Mouse (Mus musculus) ES-Bruce4 (cell line): ENCODE data around the gene Art3.

Source experiments
- CTCF ChIP-seq: IDR thresholded peaks from one replicate; pipeline ENCODE4 v1.8.1; 2011; ENCODE audit warnings: low read depth, low read length
- EP300 ChIP-seq: IDR thresholded peaks from 2 replicates; pipeline ENCODE4 v1.6.1; 2011; ENCODE audit warnings: low read depth, low read length; ENCODE audit not compliant: insufficient read depth
- POLR2A ChIP-seq: IDR thresholded peaks from one replicate; pipeline ENCODE4 v1.8.1; 2011; ENCODE audit warnings: low read length; ENCODE audit not compliant: insufficient read depth

DNA sequence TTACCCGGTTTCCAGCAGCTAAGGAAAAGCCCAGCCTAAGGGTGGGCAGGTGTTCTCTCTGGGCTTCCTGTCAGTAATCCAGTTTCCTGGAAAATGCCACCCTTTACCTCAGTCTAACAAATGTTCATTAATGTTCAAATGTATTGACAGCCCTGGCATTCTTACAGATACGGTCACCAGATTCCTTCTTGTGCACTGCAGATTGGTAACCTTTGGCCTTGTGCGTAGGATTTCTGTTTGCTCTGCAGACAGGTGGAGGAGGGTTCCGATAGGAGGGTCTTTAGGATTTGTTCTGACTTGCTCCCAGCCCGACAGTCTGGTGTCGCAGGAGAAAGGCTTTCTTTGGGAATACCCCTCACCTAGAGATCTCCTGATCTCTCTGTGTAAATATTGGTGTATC lies 34.9 kb downstream of the Art3 start:
- no peak for TF ChIP-seq CTCF
- TF ChIP-seq EP300, result no peak
- TF ChIP-seq POLR2A, result no peak
